Mouse (Mus musculus): ENCODE measurements around the gene Cdk8.

DNA sequence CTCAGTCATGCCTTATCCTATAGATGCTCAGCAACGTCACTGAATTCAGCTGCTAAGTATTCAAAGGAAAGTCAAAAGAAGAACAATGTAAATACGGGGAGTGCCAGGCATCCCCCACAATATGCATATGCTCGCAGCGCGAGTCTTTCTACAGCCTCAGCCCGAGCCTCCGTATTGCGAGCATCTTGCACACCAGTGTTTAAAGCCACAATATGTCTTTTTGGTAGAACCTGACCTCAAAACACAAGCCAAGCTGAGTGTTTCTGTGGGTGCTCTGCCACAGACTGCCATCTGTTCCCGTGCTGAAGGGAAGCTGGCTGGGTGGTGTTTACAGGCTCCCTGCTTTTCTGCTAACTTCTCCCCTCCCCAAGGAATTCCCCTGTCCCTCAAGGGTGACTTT is 107.0 kb downstream of the Cdk8 start:
- no peak for TF ChIP-seq CTCF (IDR thresholded peaks at IDR 0.05; ENCODE audit: extremely low read depth, insufficient read length, insufficient replicate concordance, low read depth, low read length)
- no peak for TF ChIP-seq POLR2A (IDR thresholded peaks at IDR 0.05; ENCODE audit: low read depth, low read length)
